Mouse (Mus musculus): ENCODE measurements at regions not wholly inside any gene's neighbourhood (a gene's known extent, or its start where the extent isn't known, plus 50 kb on each side); places are given as distances from the start of the nearest gene placed in this dataset.
A peak's percentile ranks its signal among the peaks of the same experiment; 100 is the strongest.

- Histone ChIP-seq H3K27ac (0 out of 2 replicates have a peak overlapping the region, but pooled peaks have one; percentile 9), H3K4me3 (replicated peaks; ENCODE audit: low read depth, low read length) (no peak overlapping the region), H3K9me3 (replicated peaks; ENCODE audit: low read length) (no peaks in the 10 kb centered on the region), H3K27me3 (ENCODE audit: insufficient read depth, low read length) (no peaks in the 10 kb centered on the region), H3K4me1 (replicated peaks; ENCODE audit: insufficient read depth, low read length) (peaks cover 15% of the 10 kb centered on the region; the same call in 1 of the 2 replicates), H3K9ac (ENCODE audit: low read depth, low read length) (no peak overlapping the region), H3K36me3 (ENCODE audit: insufficient read depth, low read length) (no peaks in the 10 kb centered on the region), H3K4me2 (ENCODE audit: low read length) (peak overlapping the region; percentile 29; the same call in 1 of the 2 replicates)
- DNase-seq (ENCODE audit: low spot score) (peak; percentile 91), ATAC-seq (replicated peaks; ENCODE audit: low FRiP score, low read depth) (peak; percentile 83)
- TF ChIP-seq CTCF (IDR thresholded peaks at IDR 0.05; ENCODE audit: low read depth) = no peak
- WGBS = 5% methylated on average over 11 of the region's 11 CpGs
These were observed 80.7 kb upstream of the Stt3b start for GRCm38 (mm10) chr9:115390880-115391281.

- ATAC-seq (replicated peaks; ENCODE audit: low FRiP score, low read depth) (no peak), DNase-seq (ENCODE audit: low spot score) (no peak)
- no peak overlapping the region for H3K9ac ChIP-seq (ENCODE audit: low read depth, low read length)
- 91% methylated on average over 8 of the region's 8 CpGs for WGBS
- no peak overlapping the region for H3K4me2 ChIP-seq (ENCODE audit: low read length)
- H3K4me1 ChIP-seq (replicated peaks; ENCODE audit: insufficient read depth, low read length) = peaks cover 15% of the 10 kb centered on the region; the same call in 1 of the 2 replicates
- H3K27me3 ChIP-seq (ENCODE audit: insufficient read depth, low read length) = no peaks in the 10 kb centered on the region
- TF ChIP-seq CTCF (IDR thresholded peaks at IDR 0.05; ENCODE audit: low read depth) = no peak
- H3K4me3 ChIP-seq (replicated peaks; ENCODE audit: low read depth, low read length) = no peak overlapping the region
- H3K9me3 ChIP-seq (replicated peaks; ENCODE audit: low read length) = no peaks in the 10 kb centered on the region; the same call in 1 of the 2 replicates
- no peak overlapping the region for H3K27ac ChIP-seq
- H3K36me3 ChIP-seq (ENCODE audit: insufficient read depth, low read length) = no peaks in the 10 kb centered on the region
These were observed 85.3 kb upstream of the Stt3b start for GRCm38 (mm10) chr9:115395511-115395910.

GRCm38 (mm10) chr9:115400461-115400860 is 90.2 kb upstream of the Stt3b start:
- Histone ChIP-seq H3K36me3 (ENCODE audit: insufficient read depth, low read length) (no peaks in the 10 kb centered on the region), H3K4me1 (replicated peaks; ENCODE audit: insufficient read depth, low read length) (0 out of 2 replicates have a peak, but pooled peaks cover 2% of the 10 kb centered on the region), H3K9me3 (replicated peaks; ENCODE audit: low read length) (no peaks in the 10 kb centered on the region; the same call in 1 of the 2 replicates), H3K27ac (no peak overlapping the region), H3K4me3 (replicated peaks; ENCODE audit: low read depth, low read length) (no peak overlapping the region), H3K9ac (ENCODE audit: low read depth, low read length) (no peak overlapping the region), H3K4me2 (ENCODE audit: low read length) (no peak overlapping the region), H3K27me3 (ENCODE audit: insufficient read depth, low read length) (no peaks in the 10 kb centered on the region)
- ATAC-seq (replicated peaks; ENCODE audit: low FRiP score, low read depth) (no peak), DNase-seq (ENCODE audit: low spot score) (no peak)
- TF ChIP-seq CTCF (IDR thresholded peaks at IDR 0.05; ENCODE audit: low read depth) = no peak
- 90% methylated on average over 6 of the region's 6 CpGs for WGBS

- Histone ChIP-seq H3K4me1 (replicated peaks; ENCODE audit: insufficient read depth, low read length) (no peaks in the 10 kb centered on the region), H3K4me3 (replicated peaks; ENCODE audit: low read depth, low read length) (no peak overlapping the region), H3K27me3 (ENCODE audit: insufficient read depth, low read length) (no peaks in the 10 kb centered on the region), H3K27ac (no peak overlapping the region), H3K4me2 (ENCODE audit: low read length) (no peak overlapping the region), H3K9me3 (replicated peaks; ENCODE audit: low read length) (no peaks in the 10 kb centered on the region; the same call in 1 of the 2 replicates), H3K36me3 (ENCODE audit: insufficient read depth, low read length) (no peaks in the 10 kb centered on the region), H3K9ac (ENCODE audit: low read depth, low read length) (no peak overlapping the region)
- ATAC-seq (replicated peaks; ENCODE audit: low FRiP score, low read depth) = no peak
- peak; percentile 54 for DNase-seq (ENCODE audit: low spot score)
- WGBS = 71% methylated on average over 13 of the region's 13 CpGs
- no peak for TF ChIP-seq CTCF (IDR thresholded peaks at IDR 0.05; ENCODE audit: low read depth)
These were observed 91.4 kb upstream of the Stt3b start for GRCm38 (mm10) chr9:115401405-115402151.

- WGBS = 76% methylated on average over 6 of the region's 6 CpGs
- H3K4me3 ChIP-seq (replicated peaks; ENCODE audit: low read depth, low read length) = no peak overlapping the region
- H3K36me3 ChIP-seq (ENCODE audit: insufficient read depth, low read length) = no peaks in the 10 kb centered on the region
- TF ChIP-seq CTCF (IDR thresholded peaks at IDR 0.05; ENCODE audit: low read depth) = no peak
- no peaks in the 10 kb centered on the region; the same call in 1 of the 2 replicates for H3K9me3 ChIP-seq (replicated peaks; ENCODE audit: low read length)
- no peak for DNase-seq (ENCODE audit: low spot score)
- no peak overlapping the region for H3K27ac ChIP-seq
- ATAC-seq (replicated peaks; ENCODE audit: low FRiP score, low read depth) = no peak
- no peak overlapping the region for H3K4me2 ChIP-seq (ENCODE audit: low read length)
- no peaks in the 10 kb centered on the region for H3K4me1 ChIP-seq (replicated peaks; ENCODE audit: insufficient read depth, low read length)
- no peak overlapping the region for H3K9ac ChIP-seq (ENCODE audit: low read depth, low read length)
- H3K27me3 ChIP-seq (ENCODE audit: insufficient read depth, low read length) = no peaks in the 10 kb centered on the region
These were observed 92.4 kb upstream of the Stt3b start for GRCm38 (mm10) chr9:115402661-115403060.

GRCm38 (mm10) chr9:115403354-115403968 is 93.2 kb upstream of the Stt3b start:
- H3K9ac ChIP-seq (ENCODE audit: low read depth, low read length) = no peak overlapping the region
- TF ChIP-seq CTCF (IDR thresholded peaks at IDR 0.05; ENCODE audit: low read depth) = no peak
- WGBS = 62% methylated on average over 7 of the region's 7 CpGs
- H3K4me3 ChIP-seq (replicated peaks; ENCODE audit: low read depth, low read length) = no peak overlapping the region
- H3K9me3 ChIP-seq (replicated peaks; ENCODE audit: low read length) = no peaks in the 10 kb centered on the region
- no peaks in the 10 kb centered on the region for H3K27me3 ChIP-seq (ENCODE audit: insufficient read depth, low read length)
- H3K36me3 ChIP-seq (ENCODE audit: insufficient read depth, low read length) = no peaks in the 10 kb centered on the region
- no peaks in the 10 kb centered on the region for H3K4me1 ChIP-seq (replicated peaks; ENCODE audit: insufficient read depth, low read length)
- DNase-seq (ENCODE audit: low spot score) = no peak
- H3K27ac ChIP-seq = no peak overlapping the region
- H3K4me2 ChIP-seq (ENCODE audit: low read length) = no peak overlapping the region
- ATAC-seq (replicated peaks; ENCODE audit: low FRiP score, low read depth) = no peak

Measured in kidney, postnatal 0 days (tissue).